Mouse (Mus musculus) midbrain, embryonic 14.5 days (tissue): ENCODE data around the gene Hunk. TPM values are rescaled to one million over a fixed set of nuclear protein-coding genes. Genes with fewer than 3 reads are reported as not detected.
A peak's percentile ranks its signal among the peaks of the same experiment; 100 is the strongest.

Experiments used
- ATAC-seq: fragments of 200-750 bp; cut with Nextera tagmentation; 2 replicates; pipeline ENCODE4 v1.8.0; 2017; ENCODE audit warnings: moderate number of reproducible peaks, moderate library complexity; ENCODE audit not compliant: low FRiP score, low TSS enrichment
- DNase-seq: peaks from one replicate; pipeline ENCODE4 v3.0.0-alpha.2; 2015
- H3K27ac ChIP-seq: fragments of 300-500 bp; sonication (generic); replicated peaks from 2 replicates; pipeline ENCODE4 v1.5.1; 2014; ENCODE audit warnings: mild to moderate bottlenecking, low read depth, low read length, moderate library complexity
- H3K27me3 ChIP-seq: fragments of 300-500 bp; sonication (generic); 2 replicates; pipeline ENCODE4 v1.6.1; 2014; ENCODE audit warnings: low read length, control low read depth, mixed read lengths; ENCODE audit not compliant: control insufficient read depth, insufficient read depth
- H3K36me3 ChIP-seq: fragments of 300-500 bp; sonication (generic); 2 replicates; pipeline ENCODE4 v1.6.1; 2014; ENCODE audit warnings: low read length, control low read depth; ENCODE audit not compliant: control insufficient read depth, insufficient read depth
- H3K4me1 ChIP-seq: fragments of 300-500 bp; sonication (generic); 2 replicates; pipeline ENCODE4 v1.6.1; 2014; ENCODE audit warnings: mild to moderate bottlenecking, antibody characterized with exemption, low read length, control low read depth; ENCODE audit not compliant: control insufficient read depth, insufficient read depth
- H3K4me2 ChIP-seq: fragments of 300-500 bp; sonication (generic); 2 replicates; pipeline ENCODE4 v1.6.1; 2014; ENCODE audit warnings: mild to moderate bottlenecking, low read length, moderate library complexity
- H3K4me3 ChIP-seq: fragments of 300-500 bp; sonication (generic); replicated peaks from 2 replicates; pipeline ENCODE4 v1.5.1; 2014; ENCODE audit warnings: low read depth, low read length
- H3K9ac ChIP-seq: fragments of 300-500 bp; sonication (generic); replicated peaks from 2 replicates; pipeline ENCODE4 v1.6.1; 2014; ENCODE audit warnings: mild to moderate bottlenecking, low read length, moderate library complexity
- H3K9me3 ChIP-seq: fragments of 300-500 bp; sonication (generic); 2 replicates; pipeline ENCODE4 v1.6.1; 2016; ENCODE audit warnings: low read length, control low read depth, mixed read lengths; ENCODE audit not compliant: control insufficient read depth
- WGBS: fragments of 180-500 bp; shearing (Covaris S2); extraction: QIAGEN DNeasy Blood & Tissue Kit; methylation state at CpG from one replicate; pipeline ENCODE4 v1.1.7; 2014; 5-methylcytosine and 5-hydroxymethylcytosine counted together
- polyA plus RNA-seq: library from polyadenylated mRNA; unstranded; fragments of >200 nt; fragmentation: Nextera tagmentation; extraction: Ambion mirVana; gene quantifications from 2 replicates; pipeline ENCODE4 v1.2.1, GENCODE M21; 2014

Gene Hunk
- polyA plus RNA-seq, 1 experiment from 2014 or later = 8.7 TPM

DNA sequence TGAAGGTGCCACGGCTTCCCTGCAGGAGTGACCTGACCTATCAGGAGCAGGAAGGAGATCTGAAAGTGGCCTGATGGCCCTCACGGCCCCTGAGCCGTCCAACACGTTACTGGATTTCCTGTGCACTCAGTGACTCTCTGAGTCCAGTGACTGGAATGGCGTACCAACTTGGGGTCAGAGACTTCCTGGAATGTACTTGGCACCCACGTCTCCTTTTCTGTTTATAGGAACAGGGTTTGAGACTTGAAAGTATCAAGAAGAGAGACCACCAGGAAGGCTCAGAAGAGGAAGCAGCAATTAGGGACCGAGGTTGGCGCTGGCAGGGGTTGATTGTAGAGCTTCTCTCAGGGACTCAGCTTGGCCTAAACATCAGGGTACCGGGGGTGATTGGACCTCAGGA is 131.2 kb downstream of the Hunk start:
- Histone ChIP-seq H3K27me3 (no peaks in the 10 kb centered on the region), H3K4me1 (peaks cover 14% of the 10 kb centered on the region), H3K9me3 (no peaks in the 10 kb centered on the region), H3K4me3 (no peak overlapping the region), H3K9ac (no peak overlapping the region), H3K36me3 (no peaks in the 10 kb centered on the region), H3K27ac (no peak overlapping the region), H3K4me2 (no peak overlapping the region)
- no peak for DNase-seq
- 84% methylated on average over 9 of the region's 9 CpGs for WGBS
- ATAC-seq = no peak

DNA sequence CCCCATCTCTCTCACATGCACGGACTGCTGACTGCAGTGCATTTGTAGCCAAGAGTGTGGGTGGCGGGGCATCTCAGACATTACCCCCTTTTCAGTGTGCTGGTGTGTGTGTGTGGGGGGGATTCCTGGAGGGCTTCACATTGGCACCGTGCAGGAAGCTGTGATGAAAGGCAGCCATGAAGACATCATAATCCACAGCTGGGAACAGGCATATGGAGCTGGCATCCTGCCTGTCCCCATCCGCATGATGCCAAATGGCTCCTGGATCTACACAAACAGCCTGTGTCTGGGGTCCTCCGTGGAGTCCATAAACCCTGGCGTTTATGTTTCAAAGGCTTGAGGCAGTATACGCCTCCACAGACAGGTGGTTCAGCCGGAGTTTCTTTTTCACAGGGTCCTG is 132.4 kb downstream of the Hunk start:
- no peaks in the 10 kb centered on the region for H3K9me3 ChIP-seq
- H3K4me2 ChIP-seq = no peak overlapping the region
- no peak overlapping the region; the same call in 1 of the 2 replicates for H3K27ac ChIP-seq
- 78% methylated on average over 8 of the region's 8 CpGs for whole genome bisulfite sequencing
- no peak for ATAC-seq
- no peaks in the 10 kb centered on the region for H3K27me3 ChIP-seq
- peak; percentile 56 for DNase-seq
- H3K4me3 ChIP-seq = no peak overlapping the region
- peaks cover 20% of the 10 kb centered on the region for H3K4me1 ChIP-seq
- no peak overlapping the region for H3K9ac ChIP-seq
- no peaks in the 10 kb centered on the region for H3K36me3 ChIP-seq

DNA sequence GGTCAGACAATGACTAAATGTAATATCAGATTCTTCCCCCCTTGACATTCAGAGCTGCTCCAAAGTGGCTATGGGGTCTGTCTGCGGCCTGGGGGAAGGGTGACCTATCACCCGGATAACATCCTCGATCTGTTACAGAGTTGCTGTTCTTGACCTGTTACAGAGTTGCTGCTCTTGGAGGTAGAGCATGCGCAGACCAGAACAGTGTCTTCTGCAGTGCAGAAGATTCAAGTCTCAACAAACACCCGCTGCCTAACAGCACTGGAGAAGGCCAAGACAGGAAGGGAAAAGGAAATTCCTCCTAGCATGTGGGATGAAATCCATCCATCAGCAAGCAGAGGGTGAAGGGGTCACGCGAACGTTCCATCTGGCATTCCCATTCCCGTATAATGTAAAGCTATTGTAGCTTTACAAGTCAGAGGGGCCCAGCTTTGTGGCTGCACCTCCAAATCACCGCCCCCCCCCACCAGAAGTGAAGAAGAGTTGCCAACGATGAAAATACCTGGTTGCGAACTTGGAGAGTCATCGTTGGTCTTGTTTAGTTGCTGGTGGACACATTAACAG is 133.0 kb downstream of the Hunk start:
- H3K27me3 ChIP-seq = no peaks in the 10 kb centered on the region
- WGBS = 93% methylated on average over 13 of the region's 13 CpGs
- no peak for ATAC-seq
- no peaks in the 10 kb centered on the region for H3K36me3 ChIP-seq
- no peak overlapping the region for H3K4me3 ChIP-seq
- no peak overlapping the region for H3K27ac ChIP-seq
- no peak overlapping the region for H3K4me2 ChIP-seq
- H3K4me1 ChIP-seq = peaks cover 20% of the 10 kb centered on the region
- H3K9ac ChIP-seq = no peak overlapping the region
- H3K9me3 ChIP-seq = no peaks in the 10 kb centered on the region
- no peak for DNase-seq

DNA sequence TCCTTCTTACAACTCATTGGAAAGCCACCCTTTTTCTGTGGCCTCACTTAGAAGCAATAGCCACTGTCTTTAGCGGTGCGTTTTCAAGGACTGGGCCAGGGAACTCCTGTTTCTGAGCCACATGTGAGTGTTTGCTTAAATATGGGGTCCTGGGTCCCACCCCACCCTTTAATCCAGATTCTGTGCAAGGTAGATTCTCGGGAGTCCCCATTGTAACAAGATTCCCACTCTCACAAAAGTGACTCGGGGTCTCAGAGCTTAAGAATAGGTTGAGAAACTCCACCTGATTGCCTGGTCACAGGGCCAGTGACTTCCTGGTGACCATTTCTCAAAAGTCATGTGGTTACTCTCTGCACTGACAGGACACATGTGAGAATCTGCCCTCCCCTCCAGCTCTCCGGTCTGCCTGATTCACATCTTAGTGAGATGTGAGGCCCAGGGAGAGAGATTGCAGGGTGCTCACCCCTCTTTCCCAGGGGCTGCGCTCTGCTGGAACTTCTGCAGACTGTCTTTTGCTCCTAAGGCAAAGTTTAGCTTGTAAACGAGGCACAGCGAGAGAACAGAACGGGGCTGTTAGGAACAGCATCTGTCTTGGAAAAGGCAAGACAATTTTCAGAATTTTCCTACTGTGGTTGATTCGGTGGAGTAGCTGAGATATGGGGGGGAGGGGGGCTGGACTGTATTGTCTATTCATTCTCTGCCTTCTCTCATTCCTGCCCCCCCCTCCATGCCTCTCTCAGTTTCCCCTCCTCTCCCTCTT is 135.6 kb downstream of the Hunk start:
- Histone ChIP-seq H3K27ac (peak overlapping the region; percentile 71), H3K9me3 (no peaks in the 10 kb centered on the region), H3K36me3 (no peaks in the 10 kb centered on the region), H3K4me3 (no peak overlapping the region), H3K4me1 (peaks cover 20% of the 10 kb centered on the region), H3K9ac (peak overlapping the region; percentile 20; the same call in 1 of the 2 replicates), H3K27me3 (no peaks in the 10 kb centered on the region), H3K4me2 (peak overlapping the region; percentile 25)
- DNase-seq = no peak
- 9% methylated on average over 10 of the region's 10 CpGs for WGBS
- ATAC-seq = peak; percentile 31

DNA sequence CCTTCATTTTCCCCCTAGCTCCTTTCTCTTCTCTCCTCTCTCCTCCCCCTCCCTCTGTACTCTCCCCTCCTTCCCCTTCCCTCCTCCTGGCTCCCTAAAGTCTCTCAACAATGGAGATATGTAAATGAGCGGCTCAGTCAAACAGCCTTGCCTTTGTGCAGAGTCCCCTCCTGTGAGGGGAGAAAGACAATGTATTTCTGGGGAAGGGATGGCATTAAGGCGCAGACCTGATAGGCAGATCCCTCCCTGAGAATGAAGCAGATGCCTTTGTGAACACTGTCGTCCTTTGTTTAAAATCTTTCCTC is 136.1 kb downstream of the Hunk start:
- H3K27ac ChIP-seq = peak overlapping the region; percentile 71
- H3K4me1 ChIP-seq = peaks cover 20% of the 10 kb centered on the region
- H3K27me3 ChIP-seq = no peaks in the 10 kb centered on the region
- no peak overlapping the region; the same call in 1 of the 2 replicates for H3K9ac ChIP-seq
- WGBS = 3% methylated on average over 3 of the region's 3 CpGs
- peak overlapping the region; percentile 25; the same call in 1 of the 2 replicates for H3K4me2 ChIP-seq
- no peak overlapping the region for H3K4me3 ChIP-seq
- H3K36me3 ChIP-seq = no peaks in the 10 kb centered on the region
- ATAC-seq (peak; percentile 89), DNase-seq (peak; percentile 82)
- no peaks in the 10 kb centered on the region for H3K9me3 ChIP-seq

- Histone ChIP-seq H3K4me3 (no peak overlapping the region), H3K36me3 (no peaks in the 10 kb centered on the region), H3K27ac (peak overlapping the region; percentile 71), H3K9me3 (no peaks in the 10 kb centered on the region), H3K4me1 (peaks cover 20% of the 10 kb centered on the region), H3K27me3 (no peaks in the 10 kb centered on the region), H3K9ac (no peak overlapping the region), H3K4me2 (no peak overlapping the region)
- no peak for ATAC-seq
- 10% methylated on average over 1 of the region's 1 CpGs for WGBS
- no peak for DNase-seq
These were observed 136.8 kb downstream of the Hunk start for GRCm38 (mm10) chr16:90522575-90522974.

- Histone ChIP-seq H3K27me3 (no peaks in the 10 kb centered on the region), H3K9me3 (no peaks in the 10 kb centered on the region), H3K9ac (no peak overlapping the region), H3K4me1 (peaks cover 16% of the 10 kb centered on the region), H3K27ac (no peak overlapping the region), H3K36me3 (no peaks in the 10 kb centered on the region), H3K4me3 (no peak overlapping the region), H3K4me2 (no peak overlapping the region)
- WGBS = 47% methylated on average over 6 of the region's 6 CpGs
- DNase-seq (no peak), ATAC-seq (no peak)
These were observed 137.6 kb downstream of the Hunk start for GRCm38 (mm10) chr16:90523373-90523772.

GRCm38 (mm10) chr16:90523894-90524293 is 138.1 kb downstream of the Hunk start:
- no peaks in the 10 kb centered on the region for H3K27me3 ChIP-seq
- 95% methylated on average over 18 of the region's 18 CpGs for WGBS
- H3K4me2 ChIP-seq = no peak overlapping the region
- no peak for ATAC-seq
- H3K4me1 ChIP-seq = peaks cover 16% of the 10 kb centered on the region
- no peaks in the 10 kb centered on the region for H3K9me3 ChIP-seq
- H3K9ac ChIP-seq = no peak overlapping the region
- no peak overlapping the region for H3K4me3 ChIP-seq
- H3K36me3 ChIP-seq = no peaks in the 10 kb centered on the region
- no peak overlapping the region for H3K27ac ChIP-seq
- DNase-seq = no peak

DNA sequence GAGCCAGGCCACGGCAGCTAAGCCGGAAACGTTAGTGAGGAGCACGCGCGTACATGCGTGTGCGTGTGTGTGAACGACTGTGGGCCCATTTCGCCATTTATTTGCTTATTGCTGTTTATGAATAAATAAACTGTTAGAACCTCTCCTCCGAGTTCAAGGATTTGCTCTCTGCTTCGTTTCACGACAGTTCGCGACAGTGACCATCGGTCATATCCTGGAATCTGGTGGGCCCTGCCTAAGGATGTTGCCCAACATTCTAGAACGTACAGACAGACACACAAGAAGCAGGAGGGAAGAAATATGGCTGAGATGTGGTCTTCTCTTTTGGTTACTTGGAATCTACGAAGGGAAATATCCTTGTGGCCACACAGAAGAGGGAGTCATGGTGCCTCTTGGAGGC is 138.6 kb downstream of the Hunk start:
- no peak overlapping the region for H3K4me2 ChIP-seq
- WGBS = 98% methylated on average over 18 of the region's 18 CpGs
- no peak overlapping the region for H3K27ac ChIP-seq
- no peak for DNase-seq
- H3K4me1 ChIP-seq = peaks cover 16% of the 10 kb centered on the region
- no peaks in the 10 kb centered on the region for H3K9me3 ChIP-seq
- H3K27me3 ChIP-seq = no peaks in the 10 kb centered on the region
- H3K9ac ChIP-seq = no peak overlapping the region
- no peak overlapping the region for H3K4me3 ChIP-seq
- no peaks in the 10 kb centered on the region for H3K36me3 ChIP-seq
- no peak for ATAC-seq
